ENCODE assay signal across 12 mouse cellular contexts in genomic region chr1:88143966-88144675, GRCm38 (mm10). TPM values are rescaled to one million over a fixed set of nuclear protein-coding genes. Genes with fewer than 3 reads are reported as not detected.
DNase-seq lines count a peak whose midpoint lies in the region; ATAC-seq and TF ChIP-seq lines count a peak whose summit lies in the region.
"Not testable (repeated sequence)": the region's sequence is repeated elsewhere in the genome, so short reads cannot be mapped to it uniquely, and the experiment has no call there.
"Had no signal": no experiment of that assay in that cellular context is flagged by ENCODE, and none has a peak within 500 bp of the region (broad histone marks: within the 10 kb centered on the region; RNA-seq: fewer than 3 reads in every experiment).

No protein-coding gene starts in this region.

- not testable (repeated sequence) for H3K4me2 ChIP-seq in forebrain, embryonic 11.5 days (ENCODE audit: low read depth, low read length, severe bottlenecking); lung, embryonic 16.5 days (ENCODE audit: low read depth, low read length)

- peak; percentile 40 for DNase-seq in MEL (ENCODE audit: low read depth, low spot score)
- peak; percentile 14 for DNase-seq in cerebellum, adult 11-12 months
- peak; percentile 55 for DNase-seq in forebrain, embryonic 11.5 days (ENCODE audit: low spot score)
- peak; percentile 21 for DNase-seq in hindbrain, embryonic 10.5 days (ENCODE audit: low spot score)
- peak; percentile 82 to 85 for DNase-seq in kidney, postnatal 4 days
- DNase-seq in ovary, postnatal 36 days (ENCODE audit: low spot score) = peak; percentile 51
- peak; percentile 39 for DNase-seq in thymus, postnatal 0 days (ENCODE audit: low spot score)

- not testable (repeated sequence) for H3K4me1 ChIP-seq in MEL (ENCODE audit: control insufficient read depth in 1 of 2, insufficient read depth in 2 of 2, low read length in 2 of 2); forebrain, embryonic 11.5 days (replicated peaks; ENCODE audit: control insufficient read depth, insufficient read depth, low read length); hindbrain, embryonic 10.5 days (replicated peaks); lung, embryonic 16.5 days (replicated peaks; ENCODE audit: control insufficient read depth, insufficient read depth, low read length)

- H3K4me3 ChIP-seq in MEL (ENCODE audit: control insufficient read depth in 1 of 2, insufficient read depth in 1 of 2, low read depth in 2 of 2, low read length in 2 of 2); forebrain, embryonic 11.5 days (ENCODE audit: low read depth, low read length); hindbrain, embryonic 10.5 days; lung, embryonic 16.5 days (ENCODE audit: low read length): not testable (repeated sequence)

- not testable (repeated sequence) for H3K9ac ChIP-seq in MEL (ENCODE audit: control insufficient read depth, low read depth, low read length, poor library complexity, severe bottlenecking); forebrain, embryonic 11.5 days (ENCODE audit: low read length); lung, embryonic 16.5 days (ENCODE audit: low read length)

- not testable (repeated sequence) for TF ChIP-seq POLR2A in MEL (IDR thresholded peaks at IDR 0.05; ENCODE audit: control insufficient read depth in 1 of 2, insufficient read depth in 1 of 2, low read depth in 1 of 2, low read length in 2 of 2, poor library complexity in 1 of 2)

- H3K27ac ChIP-seq in MEL (ENCODE audit: control insufficient read depth, low read depth, low read length); forebrain, embryonic 11.5 days (ENCODE audit: low read depth, low read length); hindbrain, embryonic 10.5 days; lung, embryonic 16.5 days (ENCODE audit: low read length): not testable (repeated sequence)

- TF ChIP-seq RAD21 in MEL (IDR thresholded peaks at IDR 0.05; ENCODE audit: low read depth, low read length) = peak; percentile 33

- not testable (repeated sequence) for ATAC-seq in forebrain, embryonic 11.5 days (replicated peaks; ENCODE audit: low FRiP score)
- ATAC-seq in lung, embryonic 16.5 days (ENCODE audit: low read depth) = peak; percentile 47; the same call in 1 of the 2 replicates

- H3K9me3 ChIP-seq in MEL (replicated peaks; ENCODE audit: insufficient read depth, low read length); forebrain, embryonic 11.5 days (ENCODE audit: control insufficient read depth, low read length); hindbrain, embryonic 10.5 days; lung, embryonic 16.5 days (ENCODE audit: control insufficient read depth, low read length): not testable (repeated sequence)

- H3K79me2 ChIP-seq in MEL (ENCODE audit: control insufficient read depth, insufficient read depth, low read length, poor library complexity) = not testable (repeated sequence)

- not testable (repeated sequence) for TF ChIP-seq EP300 in MEL (IDR thresholded peaks at IDR 0.05; ENCODE audit: low read depth in 1 of 2, low read length in 2 of 2)

- H3K36me3 ChIP-seq in MEL (ENCODE audit: control insufficient read depth in 1 of 2, insufficient read depth in 2 of 2, low read length in 2 of 2); forebrain, embryonic 11.5 days (ENCODE audit: control insufficient read depth, insufficient read depth, low read length); hindbrain, embryonic 10.5 days; lung, embryonic 16.5 days (ENCODE audit: control insufficient read depth, insufficient read depth, low read length): not testable (repeated sequence)

- peak; percentile 33 to 55 (median 44); a peak in 4 of 6 replicates for TF ChIP-seq CTCF in MEL (IDR thresholded peaks at IDR 0.05 in 2 of 3, conservative IDR thresholded peaks at IDR 0.05 in 1 of 3; ENCODE audit: control insufficient read depth in 1 of 3, insufficient read depth in 1 of 3, low read depth in 2 of 3, low read length in 3 of 3, poor library complexity in 1 of 3, severe bottlenecking in 1 of 3)

- 7% methylated on average over 5 of the region's 5 CpGs for WGBS in forebrain, embryonic 11.5 days
- WGBS in hindbrain, embryonic 10.5 days = 4% methylated on average over 5 of the region's 5 CpGs
- under 1% methylated on average over 4 of the region's 5 CpGs for WGBS in lung, embryonic 16.5 days

- H3K27me3 ChIP-seq in MEL (ENCODE audit: control insufficient read depth in 1 of 2, insufficient read depth in 2 of 2, low read length in 2 of 2); forebrain, embryonic 11.5 days (ENCODE audit: control insufficient read depth, insufficient read depth, low read length); hindbrain, embryonic 10.5 days (ENCODE audit: insufficient read depth, poor library complexity, severe bottlenecking); lung, embryonic 16.5 days (ENCODE audit: control insufficient read depth, insufficient read depth, low read depth, low read length): not testable (repeated sequence)

TF ChIP-seq in MEL, 35 proteins besides CTCF, POLR2A, EP300 and RAD21:
- TF ChIP-seq SMC3 (IDR thresholded peaks at IDR 0.05; ENCODE audit: low read depth, low read length) = peak; percentile 41
TF ChIP-seq in MEL: peak in this region for 1; not testable (repeated sequence) for 34.

RNA-seq across cellular contexts. Expression of gene Ugt1a6a, which starts 9.5 kb away (rescaled TPM):
- total RNA-seq in MEL (2012; rRNA removed) = not detected in 2 replicates
- polyA plus RNA-seq in MEL (2012; ENCODE audit: insufficient read depth in 1 of 2, insufficient read length in 2 of 2, low read depth in 1 of 2, low replicate concordance in 2 of 2, missing spikeins in 1 of 2) = not detected
- polyA plus RNA-seq in forebrain, embryonic 11.5 days (2014; fragmentation: Nextera tagmentation; extraction: Ambion mirVana) = 0.35 and 0.37 TPM in 2 replicates
- polyA plus RNA-seq in hindbrain, embryonic 10.5 days (2016; fragmentation: Nextera tagmentation; extraction: Ambion mirVana) = 0.31 TPM in 1 of 2 replicates, not detected in the other
- 3.7 and 3.9 TPM in 2 replicates for polyA plus RNA-seq in lung, embryonic 16.5 days (2015; fragmentation: Nextera tagmentation; extraction: Ambion mirVana)
- polyA plus RNA-seq in thymus, postnatal 0 days (2015; fragmentation: Nextera tagmentation; extraction: Ambion mirVana) = 1.3 and 1.4 TPM in 2 replicates

RNA-seq across cellular contexts. Expression of gene Ugt1a5, which starts 21.7 kb away (rescaled TPM):
- total RNA-seq in MEL (2012; rRNA removed) = not detected in 2 replicates
- polyA plus RNA-seq in MEL (2012; ENCODE audit: insufficient read depth in 1 of 2, insufficient read length in 2 of 2, low read depth in 1 of 2, low replicate concordance in 2 of 2, missing spikeins in 1 of 2) = not detected
- polyA plus RNA-seq in forebrain, embryonic 11.5 days (2014; fragmentation: Nextera tagmentation; extraction: Ambion mirVana) = not detected in 2 replicates
- not detected in 2 replicates for polyA plus RNA-seq in hindbrain, embryonic 10.5 days (2016; fragmentation: Nextera tagmentation; extraction: Ambion mirVana)
- polyA plus RNA-seq in lung, embryonic 16.5 days (2015; fragmentation: Nextera tagmentation; extraction: Ambion mirVana) = not detected in 2 replicates
- polyA plus RNA-seq in thymus, postnatal 0 days (2015; fragmentation: Nextera tagmentation; extraction: Ambion mirVana) = not detected in 2 replicates
- total RNA-seq: gastrocnemius, adult 8-10 months had no signal
- polyA plus RNA-seq: midbrain, embryonic 13.5 days; stomach, embryonic 15.5 days had no signal

RNA-seq across cellular contexts. Expression of gene Ugt1a6b, which starts 41.1 kb away (rescaled TPM):
- total RNA-seq in MEL (2012; rRNA removed) = not detected in 2 replicates
- polyA plus RNA-seq in MEL (2012; ENCODE audit: insufficient read depth in 1 of 2, insufficient read length in 2 of 2, low read depth in 1 of 2, low replicate concordance in 2 of 2, missing spikeins in 1 of 2) = not detected
- not detected in 2 replicates for polyA plus RNA-seq in forebrain, embryonic 11.5 days (2014; fragmentation: Nextera tagmentation; extraction: Ambion mirVana)
- polyA plus RNA-seq in hindbrain, embryonic 10.5 days (2016; fragmentation: Nextera tagmentation; extraction: Ambion mirVana) = not detected in 2 replicates
- polyA plus RNA-seq in lung, embryonic 16.5 days (2015; fragmentation: Nextera tagmentation; extraction: Ambion mirVana) = 0.43 and 0.94 TPM in 2 replicates
- polyA plus RNA-seq in thymus, postnatal 0 days (2015; fragmentation: Nextera tagmentation; extraction: Ambion mirVana) = 0.08 TPM in 1 of 2 replicates, not detected in the other
- total RNA-seq: layer of hippocampus, adult 18-20 months had no signal

RNA-seq across cellular contexts. Expression of gene Ugt1a7c, which starts 49.3 kb away (rescaled TPM):
- 0.03 TPM in 1 of 2 replicates, not detected in the other for total RNA-seq in MEL (2012; rRNA removed)
- polyA plus RNA-seq in MEL (2012; ENCODE audit: insufficient read depth in 1 of 2, insufficient read length in 2 of 2, low read depth in 1 of 2, low replicate concordance in 2 of 2, missing spikeins in 1 of 2) = not detected
- polyA plus RNA-seq in forebrain, embryonic 11.5 days (2014; fragmentation: Nextera tagmentation; extraction: Ambion mirVana) = 0.44 and 0.72 TPM in 2 replicates
- 0.61 and 1.1 TPM in 2 replicates for polyA plus RNA-seq in hindbrain, embryonic 10.5 days (2016; fragmentation: Nextera tagmentation; extraction: Ambion mirVana)
- 2.3 TPM in 2 replicates for polyA plus RNA-seq in lung, embryonic 16.5 days (2015; fragmentation: Nextera tagmentation; extraction: Ambion mirVana)
- polyA plus RNA-seq in thymus, postnatal 0 days (2015; fragmentation: Nextera tagmentation; extraction: Ambion mirVana) = 1.7 and 2.4 TPM in 2 replicates

RNA-seq across cellular contexts. Expression of gene Ugt1a2, which starts 56.3 kb away (rescaled TPM):
- not detected in 2 replicates for total RNA-seq in MEL (2012; rRNA removed)
- polyA plus RNA-seq in MEL (2012; ENCODE audit: insufficient read depth in 1 of 2, insufficient read length in 2 of 2, low read depth in 1 of 2, low replicate concordance in 2 of 2, missing spikeins in 1 of 2) = not detected
- polyA plus RNA-seq in forebrain, embryonic 11.5 days (2014; fragmentation: Nextera tagmentation; extraction: Ambion mirVana) = 0.20 TPM in 1 of 2 replicates, not detected in the other
- polyA plus RNA-seq in hindbrain, embryonic 10.5 days (2016; fragmentation: Nextera tagmentation; extraction: Ambion mirVana) = 0.12 TPM in 1 of 2 replicates, not detected in the other
- polyA plus RNA-seq in lung, embryonic 16.5 days (2015; fragmentation: Nextera tagmentation; extraction: Ambion mirVana) = not detected in 2 replicates
- 0.13 TPM in 1 of 2 replicates, not detected in the other for polyA plus RNA-seq in thymus, postnatal 0 days (2015; fragmentation: Nextera tagmentation; extraction: Ambion mirVana)
- total RNA-seq: layer of hippocampus, adult 18-20 months had no signal

Comparison
In these comparisons a context has a peak if more than half of its experiments do, and no peak if none do; other contexts are left out.
1. DNase-seq: peak in every context shown above with its lines; median percentile 84 in kidney, postnatal 4 days; 55 in forebrain, embryonic 11.5 days; 51 in ovary, postnatal 36 days; 40 in MEL; 39 in thymus, postnatal 0 days; 21 in hindbrain, embryonic 10.5 days; 14 in cerebellum, adult 11-12 months.